In the genomic region with DNA sequence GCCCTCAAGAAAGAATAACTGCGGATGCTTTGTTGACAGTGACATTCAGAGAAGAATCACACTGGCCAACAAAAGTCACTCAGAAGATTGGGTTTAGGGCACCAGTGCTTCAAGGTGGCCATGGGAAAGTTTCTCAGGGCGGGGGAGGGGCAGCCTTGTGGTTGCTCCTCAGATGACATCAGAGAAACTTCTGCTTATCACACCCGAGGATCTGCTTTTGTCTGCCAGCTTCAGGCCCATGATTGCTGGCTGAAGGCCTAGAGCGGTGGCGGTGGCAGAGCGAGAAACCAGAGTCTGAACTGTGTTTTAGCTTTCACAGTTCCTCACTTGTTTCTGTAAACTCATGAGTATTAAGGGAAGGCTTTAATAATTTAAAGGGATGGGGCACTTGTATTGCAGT, we compare ENCODE assay signal across 8 mouse cellular contexts. TPM values are rescaled to one million over a fixed set of nuclear protein-coding genes. Genes with fewer than 3 reads are reported as not detected.
DNase-seq lines count a peak whose midpoint lies in the region; ATAC-seq and TF ChIP-seq lines count a peak whose summit lies in the region.

No protein-coding gene starts in this region.

- peak overlapping the region; percentile 53 for H3K27ac ChIP-seq in gastrocnemius, adult 2 months
- peak overlapping the region; percentile 28; the same call in 1 of the 2 replicates for H3K27ac ChIP-seq in brown adipose tissue, adult 24 weeks (replicated peaks; ENCODE audit: low read depth, low read length)
- H3K27ac ChIP-seq in midbrain, embryonic 14.5 days (replicated peaks; ENCODE audit: low read depth, low read length): no peak overlapping the region

- no peaks in the 10 kb centered on the region for H3K9me3 ChIP-seq in midbrain, embryonic 14.5 days (ENCODE audit: control insufficient read depth, low read length)

- H3K36me3 ChIP-seq in midbrain, embryonic 14.5 days (ENCODE audit: control insufficient read depth, insufficient read depth, low read length): no peaks in the 10 kb centered on the region

- no peak overlapping the region for H3K4me2 ChIP-seq in midbrain, embryonic 14.5 days (ENCODE audit: low read length)

- H3K9ac ChIP-seq in midbrain, embryonic 14.5 days (replicated peaks; ENCODE audit: low read length): no peak overlapping the region

- no peak overlapping the region for H3K4me3 ChIP-seq in gastrocnemius, adult 2 months
- no peak overlapping the region for H3K4me3 ChIP-seq in brown adipose tissue, adult 24 weeks (ENCODE audit: insufficient read depth, low read depth, low read length)
- H3K4me3 ChIP-seq in midbrain, embryonic 14.5 days (replicated peaks; ENCODE audit: low read depth, low read length): no peak overlapping the region

- 71% methylated on average over 6 of the region's 6 CpGs for WGBS in midbrain, embryonic 14.5 days

- no peaks in the 10 kb centered on the region for H3K27me3 ChIP-seq in midbrain, embryonic 14.5 days (ENCODE audit: control insufficient read depth, insufficient read depth, low read length)

- peak; percentile 47 for DNase-seq in gastrocnemius, adult 2 months
- no peak for DNase-seq in gastrocnemius, postnatal 36 days
- peak; percentile 92 for DNase-seq in 416B (ENCODE audit: low read depth)
- peak; percentile 82 to 83 for DNase-seq in lung, postnatal 4 days
- no peak for DNase-seq in ovary, postnatal 36 days (ENCODE audit: low spot score)
- no peak for DNase-seq in midbrain, embryonic 14.5 days
- DNase-seq in cerebellum, adult 8-10 months: no peak

- ATAC-seq in midbrain, embryonic 14.5 days (ENCODE audit: low FRiP score, low TSS enrichment): no peak

- no peak for TF ChIP-seq CTCF in gastrocnemius, adult 2 months (IDR thresholded peaks at IDR 0.05)

- H3K4me1 ChIP-seq in brown adipose tissue, adult 24 weeks (ENCODE audit: control insufficient read depth, insufficient read depth, insufficient read length, low read length): peaks cover 58% of the 10 kb centered on the region
- H3K4me1 ChIP-seq in midbrain, embryonic 14.5 days (ENCODE audit: control insufficient read depth, insufficient read depth, low read length): 0 out of 2 replicates have a peak, but pooled peaks cover 3% of the 10 kb centered on the region

- intact Hi-C loops in gastrocnemius, adult 2 months (cut with DNase I): no loop called here
- intact Hi-C loops in gastrocnemius, postnatal 36 days (cut with DNase I): no loop called here

RNA-seq across cellular contexts. Expression of a gene that starts 13.6 kb away (rescaled TPM):
- total RNA-seq in gastrocnemius, adult 2 months (2021): 1 to 10 TPM; 5.5 to 7.6 TPM
- total RNA-seq in gastrocnemius, postnatal 36 days (2021): 1 to 10 TPM; 5.0 to 6.5 TPM
- 2.7 and 7.3 TPM in 2 replicates for polyA plus RNA-seq in brown adipose tissue, adult 24 weeks (2012; ENCODE audit: insufficient read depth, insufficient read length, missing spikeins)
- 6.8 and 8.7 TPM in 2 replicates for polyA plus RNA-seq in midbrain, embryonic 14.5 days (2014; fragmentation: Nextera tagmentation; extraction: Ambion mirVana)

RNA-seq across cellular contexts. Expression of a gene that starts 52.0 kb away (rescaled TPM):
- total RNA-seq in gastrocnemius, adult 2 months (2021): under 1 TPM; 0.26 to 0.50 TPM
- total RNA-seq in gastrocnemius, postnatal 36 days (2021): under 1 TPM; 0.26 to 0.35 TPM
- polyA plus RNA-seq in brown adipose tissue, adult 24 weeks (2012; ENCODE audit: insufficient read depth, insufficient read length, missing spikeins): 0.55 TPM in 1 of 2 replicates, not detected in the other
- 0.16 TPM in 1 of 2 replicates, not detected in the other for polyA plus RNA-seq in midbrain, embryonic 14.5 days (2014; fragmentation: Nextera tagmentation; extraction: Ambion mirVana)

Comparison
In these comparisons a context has a peak if more than half of its experiments do, and no peak if none do; other contexts are left out.
1. DNase-seq: peak in gastrocnemius, adult 2 months (single experiment), 416B (single experiment) and lung, postnatal 4 days (2 of 2); none in gastrocnemius, postnatal 36 days (0 of 2), ovary, postnatal 36 days (single experiment), midbrain, embryonic 14.5 days (single experiment) and cerebellum, adult 8-10 months (single experiment).